Comparison of ENCODE assay signal across 8 mouse cellular contexts in genomic region chr5:35574653-35575599, GRCm38 (mm10). TPM values are rescaled to one million over a fixed set of nuclear protein-coding genes. Genes with fewer than 3 reads are reported as not detected.
DNase-seq lines count a peak whose midpoint lies in the region; TF ChIP-seq lines count a peak whose summit lies in the region.

Gene Trmt44, minus strand, starts transcription at chr5:35575070.

- H3K27me3 ChIP-seq in megakaryocyte, embryonic 14.5 days (replicated peaks): no peaks in the 10 kb centered on the region

- H3K4me1 ChIP-seq in megakaryocyte, embryonic 14.5 days: peaks cover 50% of the 10 kb centered on the region

- peak within 1 kb of the TSS; percentile 91 for H3K27ac ChIP-seq in gastrocnemius, adult 2 months

- intact Hi-C loops in gastrocnemius, adult 2 months (cut with DNase I): no loop called here

- peak; percentile 49 for DNase-seq in WW6 (ENCODE audit: low read depth, low spot score)
- DNase-seq in cerebellum, postnatal 4 days (ENCODE audit: low spot score in 2 of 2): peak; percentile 80 to 91
- peak; percentile 94 for DNase-seq in gastrocnemius, adult 2 months
- DNase-seq in hindlimb bud, embryonic 11.5 days (ENCODE audit: extremely low spot score, low read depth, low spot score): peak; percentile 84
- peak; percentile 84 to 93 for DNase-seq in left cerebral cortex, adult 8-10 months (ENCODE audit: low spot score in 2 of 2)
- peak; percentile 95 for DNase-seq in right cerebral cortex, postnatal 10 days (ENCODE audit: low spot score in 2 of 2)
- DNase-seq in urinary bladder, postnatal 25 days (ENCODE audit: low spot score): peak; percentile 90

- peaks cover 40% of the 10 kb centered on the region for H3K36me3 ChIP-seq in megakaryocyte, embryonic 14.5 days (replicated peaks; ENCODE audit: low read length)

- H3K4me3 ChIP-seq in gastrocnemius, adult 2 months: peak within 1 kb of the TSS; percentile 81
- peak within 1 kb of the TSS; percentile 97 for H3K4me3 ChIP-seq in megakaryocyte, embryonic 14.5 days (replicated peaks)

- TF ChIP-seq CTCF in gastrocnemius, adult 2 months (IDR thresholded peaks at IDR 0.05): no peak

- no peaks in the 10 kb centered on the region for H3K9me3 ChIP-seq in megakaryocyte, embryonic 14.5 days

RNA-seq across cellular contexts. Expression of gene Trmt44, which starts in this region (rescaled TPM):
- total RNA-seq in gastrocnemius, adult 2 months (2021): 1 to 10 TPM; 1.5 to 1.6 TPM
- total RNA-seq in left cerebral cortex, adult 8-10 months (2022): 1 to 10 TPM; 7.2 to 7.9 (median 7.5) TPM
- polyA plus RNA-seq in megakaryocyte, embryonic 14.5 days (2012; ENCODE audit: insufficient read depth, low replicate concordance): 1.2 and 2.3 TPM in 2 replicates

Comparison
In these comparisons a context has a peak if more than half of its experiments do, and no peak if none do; other contexts are left out.
1. Peak in every context shown above with its lines: DNase-seq, H3K4me3 ChIP-seq and H3K27ac ChIP-seq.